Mouse (Mus musculus): ENCODE measurements at regions not wholly inside any gene's neighbourhood (a gene's known extent, or its start where the extent isn't known, plus 50 kb on each side); places are given as distances from the start of the nearest gene placed in this dataset.
A peak's percentile ranks its signal among the peaks of the same experiment; 100 is the strongest.
"Not testable (repeated sequence)": the region's sequence is repeated elsewhere in the genome, so short reads cannot be mapped to it uniquely, and the experiment has no call there.

GRCm38 (mm10) chr9:82612526-82612925 lies 216.8 kb upstream of the Irak1bp1 start:
- ChIA-PET CTCF (no interaction called here), POLR2A (no interaction called here)
- ATAC-seq (no peak), DNase-seq (ENCODE audit: low read depth, low spot score) (no peak)
- H3K27me3 ChIP-seq, result peaks cover 5% of the 10 kb centered on the region
- in situ Hi-C loops (cut with MboI; ENCODE audit: low pct_unique_long_range_greater_than_20kb), result no loop called here
- TF ChIP-seq CTCF (IDR thresholded peaks at IDR 0.05), result no peak

DNA sequence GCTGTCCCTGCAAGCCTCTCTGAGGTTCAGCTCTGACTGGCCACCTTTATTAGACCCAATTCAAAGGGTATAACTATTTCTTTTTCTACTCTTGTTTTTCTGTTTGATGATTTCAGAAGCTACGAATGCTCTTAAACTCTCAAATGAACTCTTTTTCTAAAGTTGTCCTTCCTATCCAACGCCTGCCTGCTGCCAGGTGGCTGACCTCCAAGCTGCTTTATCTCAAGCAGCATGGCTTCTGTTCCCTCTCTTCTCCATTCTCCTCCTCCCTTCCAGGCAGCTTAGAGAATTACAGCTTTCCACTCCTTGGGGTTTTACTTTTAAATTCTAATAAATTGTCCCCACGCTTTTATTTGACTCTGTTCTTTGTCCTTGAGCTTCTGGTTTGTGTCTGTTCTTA lies 196.9 kb upstream of the Irak1bp1 start:
- no peak for ATAC-seq
- DNase-seq (ENCODE audit: low read depth, low spot score), result no peak
- POLR2A ChIA-PET, result no interaction called here
- in situ Hi-C loops (cut with MboI; ENCODE audit: low pct_unique_long_range_greater_than_20kb), result no loop called here
- CTCF ChIA-PET, result interaction anchor here (2.1 kb wide), 1 partner anchor 11 kb away, joined by 6 read pairs; no protein-coding TSS in a partner anchor
- H3K27me3 ChIP-seq, result no peaks in the 10 kb centered on the region
- TF ChIP-seq CTCF (IDR thresholded peaks at IDR 0.05), result no peak

DNA sequence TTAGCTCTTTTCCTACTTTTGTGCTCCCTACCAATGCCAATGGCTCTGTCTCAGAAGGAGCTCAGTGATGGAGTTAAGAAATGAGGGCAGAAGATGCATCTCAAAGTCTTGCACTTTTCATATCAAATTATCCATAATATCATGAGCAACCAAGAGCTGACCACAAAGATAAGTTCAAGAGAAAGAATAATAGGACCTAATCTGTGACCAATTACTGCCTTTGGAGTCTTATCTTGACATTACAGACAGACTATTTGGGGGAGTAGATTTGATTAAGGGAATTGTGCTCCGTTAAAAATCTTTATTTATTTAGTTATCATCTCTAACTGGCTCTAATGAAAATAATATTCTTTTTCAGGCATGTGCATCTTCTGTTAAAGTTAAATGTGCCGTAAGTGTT lies 189.1 kb upstream of the Irak1bp1 start:
- ChIA-PET CTCF (no interaction called here), POLR2A (no interaction called here)
- no peak for DNase-seq (ENCODE audit: low read depth, low spot score)
- in situ Hi-C loops (cut with MboI; ENCODE audit: low pct_unique_long_range_greater_than_20kb), result no loop called here
- H3K27me3 ChIP-seq, result no peaks in the 10 kb centered on the region
- TF ChIP-seq CTCF (IDR thresholded peaks at IDR 0.05), result no peak
- no peak for ATAC-seq

GRCm38 (mm10) chr9:82643900-82644299 lies 185.4 kb upstream of the Irak1bp1 start:
- ATAC-seq (no peak), DNase-seq (ENCODE audit: low read depth, low spot score) (no peak)
- TF ChIP-seq CTCF (IDR thresholded peaks at IDR 0.05), result peak; percentile 45
- CTCF ChIA-PET, result interaction anchor here (1.1 to 1.7 kb wide), 2 partner anchors 10 to 12 kb away, joined by 4 to 6 read pairs; no protein-coding TSS in a partner anchor
- in situ Hi-C loops (cut with MboI; ENCODE audit: low pct_unique_long_range_greater_than_20kb), result no loop called here
- no peaks in the 10 kb centered on the region for H3K27me3 ChIP-seq
- POLR2A ChIA-PET, result no interaction called here

DNA sequence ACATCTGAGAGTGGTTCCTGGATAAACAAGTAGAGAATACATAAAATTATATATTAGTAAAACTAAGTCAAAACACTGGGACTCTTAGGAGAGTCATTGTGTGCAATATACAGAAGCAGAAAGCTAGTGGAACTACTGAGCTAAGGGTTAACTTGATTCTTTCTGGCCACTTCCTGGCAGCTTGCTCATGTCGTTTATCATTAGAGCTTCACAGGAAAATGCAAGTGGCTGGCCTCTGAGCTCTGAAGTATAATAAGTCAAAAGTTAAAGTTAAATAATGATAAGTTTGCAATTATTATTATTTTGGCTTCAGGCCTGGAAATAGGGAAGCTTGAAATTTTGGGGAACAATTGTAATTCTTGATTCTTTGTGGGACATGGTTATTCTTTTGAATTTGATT lies 173.8 kb upstream of the Irak1bp1 start:
- POLR2A ChIA-PET; ATAC-seq; in situ Hi-C loops (cut with MboI; ENCODE audit: low pct_unique_long_range_greater_than_20kb); DNase-seq (ENCODE audit: low read depth, low spot score); CTCF ChIA-PET; H3K27me3 ChIP-seq: not testable (repeated sequence)

DNA sequence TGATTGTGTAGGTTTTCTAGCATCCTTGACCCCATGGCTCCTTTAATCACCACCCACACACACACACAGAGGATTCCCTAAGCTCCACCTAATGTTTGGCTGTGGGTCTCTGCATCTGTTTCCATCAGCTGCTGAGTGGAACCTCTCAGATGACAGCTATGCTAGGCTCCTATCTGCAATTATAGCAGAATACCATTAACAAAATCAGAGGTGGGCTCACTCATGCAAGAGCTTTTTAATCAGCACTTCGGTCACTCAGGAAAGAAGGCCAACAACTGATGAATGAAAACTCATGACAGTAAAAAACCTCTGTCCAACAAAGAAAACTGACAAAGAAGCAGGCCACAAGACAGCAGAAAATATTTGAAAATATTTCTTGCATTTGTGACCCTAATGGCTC lies 147.1 kb upstream of the Irak1bp1 start:
- POLR2A ChIA-PET, result no interaction called here
- DNase-seq (ENCODE audit: low read depth, low spot score) (no peak), ATAC-seq (no peak)
- TF ChIP-seq CTCF (IDR thresholded peaks at IDR 0.05), result no peak
- in situ Hi-C loops (cut with MboI; ENCODE audit: low pct_unique_long_range_greater_than_20kb), result no loop called here
- CTCF ChIA-PET, result interaction anchor here (1.1 kb wide), 1 partner anchor 19 kb away, joined by 3 read pairs; no protein-coding TSS in a partner anchor
- no peaks in the 10 kb centered on the region for H3K27me3 ChIP-seq

DNA sequence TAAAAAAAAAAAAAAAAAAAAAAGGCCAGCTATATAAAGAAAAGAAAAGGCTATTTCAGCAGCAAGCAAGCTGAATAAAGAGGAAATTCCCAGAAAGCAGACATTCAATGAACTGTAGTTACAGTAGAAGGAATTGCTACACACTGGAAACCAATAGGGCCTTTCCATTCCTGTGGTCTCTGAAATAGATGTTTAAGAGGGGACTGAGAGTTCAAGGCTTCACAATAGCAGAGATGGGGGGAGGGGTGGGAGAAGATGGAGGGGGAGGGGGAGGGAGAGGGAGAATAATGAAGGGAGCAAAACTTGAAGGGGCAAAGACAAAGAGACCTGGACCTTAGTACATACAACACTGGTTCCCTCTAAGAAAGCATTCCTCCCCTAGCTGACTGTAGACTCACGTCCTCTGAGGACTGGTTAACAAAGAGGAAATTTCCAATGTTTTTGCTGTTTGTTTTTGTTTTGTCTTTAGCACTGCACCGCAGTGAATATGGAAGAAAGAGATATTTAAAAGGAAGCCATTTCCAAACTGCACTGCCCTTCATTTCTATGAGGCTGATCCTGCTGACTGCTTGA lies 119.8 kb upstream of the Irak1bp1 start:
- TF ChIP-seq CTCF (IDR thresholded peaks at IDR 0.05), result no peak
- in situ Hi-C loops (cut with MboI; ENCODE audit: low pct_unique_long_range_greater_than_20kb), result no loop called here
- POLR2A ChIA-PET, result no interaction called here
- H3K27me3 ChIP-seq, result peaks cover 14% of the 10 kb centered on the region
- CTCF ChIA-PET, result interaction anchor here (1.1 kb wide), 1 partner anchor 12 kb away, joined by 3 read pairs; no protein-coding TSS in a partner anchor
- DNase-seq (ENCODE audit: low read depth, low spot score), result no peak
- ATAC-seq, result no peak

DNA sequence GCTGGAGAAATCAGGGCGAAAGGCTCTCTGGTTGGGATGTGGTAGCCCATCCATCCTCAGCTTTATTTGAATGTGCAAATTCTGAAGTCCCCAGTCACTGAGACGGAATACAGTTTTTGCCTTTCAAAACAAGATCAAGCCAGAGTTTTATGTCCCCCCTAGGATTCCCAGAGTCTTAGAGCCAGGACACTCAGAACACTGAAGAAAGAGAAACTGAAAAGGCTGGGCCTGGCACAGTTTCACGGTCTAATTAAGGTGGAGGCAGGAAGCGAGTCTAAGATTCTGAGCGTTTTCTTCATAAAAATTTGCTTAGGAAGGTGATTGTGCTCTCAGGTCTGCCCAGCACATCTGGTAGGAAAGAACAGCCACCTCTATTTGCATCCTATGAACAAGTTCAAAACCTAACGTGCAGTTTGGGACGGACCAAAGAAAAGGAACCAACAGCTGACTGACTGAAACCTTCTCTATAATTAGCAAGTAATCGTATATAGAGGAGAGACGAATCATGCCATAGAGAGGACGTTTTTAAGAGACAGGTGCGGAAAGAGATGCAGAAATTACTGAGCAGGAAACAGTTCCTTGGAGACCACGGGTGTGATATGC lies 119.2 kb upstream of the Irak1bp1 start:
- DNase-seq (ENCODE audit: low read depth, low spot score) (no peak), ATAC-seq (no peak)
- CTCF ChIA-PET, result no interaction called here
- in situ Hi-C loops (cut with MboI; ENCODE audit: low pct_unique_long_range_greater_than_20kb), result no loop called here
- TF ChIP-seq CTCF (IDR thresholded peaks at IDR 0.05), result no peak
- POLR2A ChIA-PET, result no interaction called here
- H3K27me3 ChIP-seq, result peaks cover 13% of the 10 kb centered on the region

GRCm38 (mm10) chr9:82710945-82711516 lies 118.3 kb upstream of the Irak1bp1 start:
- in situ Hi-C loops (cut with MboI; ENCODE audit: low pct_unique_long_range_greater_than_20kb), result no loop called here
- TF ChIP-seq CTCF (IDR thresholded peaks at IDR 0.05), result no peak
- ATAC-seq (no peak), DNase-seq (ENCODE audit: low read depth, low spot score) (no peak)
- ChIA-PET CTCF (no interaction called here), POLR2A (no interaction called here)
- peaks cover 13% of the 10 kb centered on the region for H3K27me3 ChIP-seq

DNA sequence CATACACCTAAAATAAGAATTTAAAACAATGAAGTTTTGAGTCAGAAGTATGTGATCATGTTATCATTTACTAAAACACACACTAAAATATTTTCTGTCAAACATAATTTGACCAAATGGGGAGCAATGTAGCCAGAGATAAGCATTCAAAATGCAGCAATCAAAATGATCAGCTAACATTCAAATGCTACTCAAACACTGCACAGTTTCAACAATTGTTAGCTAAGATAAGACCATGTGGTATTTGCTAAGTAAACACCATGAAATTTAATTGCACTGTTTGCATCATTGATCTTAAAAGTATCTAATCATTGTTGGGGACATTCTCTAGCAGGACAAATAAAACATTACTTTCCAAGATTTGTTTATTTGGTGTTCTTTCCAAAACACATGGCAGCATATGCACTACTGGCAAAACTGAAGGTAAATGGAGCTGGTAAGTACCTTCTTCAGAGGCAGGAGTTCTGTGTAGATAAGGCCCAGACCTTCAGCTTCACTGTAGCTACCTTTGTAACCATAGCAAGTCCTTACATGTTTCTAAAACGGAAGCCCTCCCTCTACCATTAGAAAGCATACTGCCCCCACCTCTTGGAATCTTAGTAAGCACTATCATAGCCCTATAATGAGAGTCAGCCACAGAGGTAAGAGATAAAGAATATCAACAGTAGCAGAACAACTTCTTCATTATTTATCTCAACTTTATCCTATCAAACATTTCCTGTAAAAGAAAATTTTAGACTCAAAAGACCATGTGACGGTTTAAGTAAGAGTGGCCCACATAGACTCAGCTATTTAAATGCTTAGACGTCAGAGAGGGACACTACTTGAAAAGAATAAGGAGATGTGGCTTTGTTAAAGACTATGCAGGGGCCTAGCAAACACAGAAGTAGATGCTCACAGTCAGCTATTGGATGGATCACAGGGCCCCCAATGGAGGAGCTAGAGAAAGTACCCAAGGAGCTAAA lies 116.3 kb upstream of the Irak1bp1 start:
- DNase-seq (ENCODE audit: low read depth, low spot score) (no peak), ATAC-seq (no peak)
- ChIA-PET POLR2A (no interaction called here), CTCF (no interaction called here)
- peaks cover 6% of the 10 kb centered on the region for H3K27me3 ChIP-seq
- in situ Hi-C loops (cut with MboI; ENCODE audit: low pct_unique_long_range_greater_than_20kb), result no loop called here
- no peak for TF ChIP-seq CTCF (IDR thresholded peaks at IDR 0.05)

- H3K27me3 ChIP-seq, result peaks cover 21% of the 10 kb centered on the region
- no peak for TF ChIP-seq CTCF (IDR thresholded peaks at IDR 0.05)
- POLR2A ChIA-PET, result no interaction called here
- CTCF ChIA-PET, result no interaction called here
- in situ Hi-C loops (cut with MboI; ENCODE audit: low pct_unique_long_range_greater_than_20kb), result no loop called here
- DNase-seq (ENCODE audit: low read depth, low spot score) (no peak), ATAC-seq (no peak)
Measured at GRCm38 (mm10) chr9:82728652-82729051, 100.7 kb upstream of the Irak1bp1 start.
